In the genomic region with DNA sequence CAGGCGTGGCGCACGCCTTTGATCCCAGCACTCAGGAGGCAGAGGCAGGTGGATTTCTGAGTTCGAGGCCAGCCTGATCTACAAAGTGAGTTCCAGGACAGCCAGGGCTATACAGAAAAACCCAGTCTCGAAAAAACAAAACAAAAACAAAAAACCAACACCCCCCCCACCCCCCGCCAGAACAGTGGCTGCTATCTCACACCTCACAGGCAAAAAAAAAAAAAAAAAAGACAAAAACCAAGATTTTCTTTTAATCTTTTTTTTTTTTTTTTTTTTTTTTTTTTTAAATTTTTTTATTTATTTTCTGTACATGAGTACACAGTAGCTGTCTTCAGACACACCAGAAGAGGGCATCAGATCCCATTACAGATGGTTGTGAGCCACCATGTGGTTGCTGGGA, we compare ENCODE assay signal across 1 mouse cellular context.
TF ChIP-seq lines count a peak whose summit lies in the region.

No protein-coding gene starts in this region.

TF ChIP-seq in CH12.LX, 34 proteins besides CTCF, POLR2A, EP300 and RAD21:
- peak; percentile 25; the same call in 1 of the 2 replicates for TF ChIP-seq ZNF384 (IDR thresholded peaks at IDR 0.05; ENCODE audit: low read depth, low read length)
